13 mouse cellular contexts compared by ENCODE assay signal in genomic region chr8:90892579-90892919, GRCm38 (mm10).
DNase-seq lines count a peak whose midpoint lies in the region; ATAC-seq and TF ChIP-seq lines count a peak whose summit lies in the region.
"Had no signal": no experiment of that assay in that cellular context is flagged by ENCODE, and none has a peak within 500 bp of the region (broad histone marks: within the 10 kb centered on the region; RNA-seq: fewer than 3 reads in every experiment).

No protein-coding gene starts in this region.

- no peaks in the 10 kb centered on the region for H3K27me3 ChIP-seq in heart, embryonic 10.5 days (ENCODE audit: insufficient read depth, poor library complexity, severe bottlenecking)
- no peaks in the 10 kb centered on the region for H3K27me3 ChIP-seq in heart, adult 2 months (ENCODE audit: control insufficient read depth, insufficient read depth, low read length)
- no peaks in the 10 kb centered on the region for H3K27me3 ChIP-seq in intestine, embryonic 15.5 days (replicated peaks)
- no peaks in the 10 kb centered on the region for H3K27me3 ChIP-seq in liver, embryonic 16.5 days (ENCODE audit: control insufficient read depth, insufficient read depth, low read depth, low read length)
- H3K27me3 ChIP-seq: forebrain, embryonic 13.5 days; limb, embryonic 12.5 days; midbrain, embryonic 15.5 days had no signal

- H3K36me3 ChIP-seq in heart, embryonic 10.5 days = no peaks in the 10 kb centered on the region
- H3K36me3 ChIP-seq in heart, adult 2 months (ENCODE audit: control insufficient read depth, insufficient read depth, low read length) = no peaks in the 10 kb centered on the region
- 0 out of 2 replicates have a peak, but pooled peaks cover 3% of the 10 kb centered on the region for H3K36me3 ChIP-seq in intestine, embryonic 15.5 days
- no peaks in the 10 kb centered on the region for H3K36me3 ChIP-seq in liver, embryonic 16.5 days (ENCODE audit: control insufficient read depth, insufficient read depth)
- H3K36me3 ChIP-seq: midbrain, embryonic 15.5 days had no signal

- H3K4me3 ChIP-seq in heart, embryonic 10.5 days = no peak overlapping the region
- H3K4me3 ChIP-seq in heart, adult 2 months = no peak overlapping the region
- H3K4me3 ChIP-seq in intestine, embryonic 15.5 days (replicated peaks) = no peak overlapping the region
- no peak overlapping the region for H3K4me3 ChIP-seq in liver, embryonic 16.5 days (ENCODE audit: low read depth, low read length)
- H3K4me3 ChIP-seq: forebrain, embryonic 13.5 days; limb, embryonic 12.5 days; midbrain, embryonic 15.5 days had no signal

- 69% methylated on average over 5 of the region's 5 CpGs for WGBS in heart, embryonic 10.5 days
- WGBS in heart, adult 2 months = 79% methylated on average over 5 of the region's 5 CpGs
- WGBS in intestine, embryonic 15.5 days = 71% methylated on average over 5 of the region's 5 CpGs
- WGBS in liver, embryonic 16.5 days (ENCODE audit: insufficient replicate concordance) = 41% methylated on average over 5 of the region's 5 CpGs

- H3K9ac ChIP-seq in heart, adult 2 months (ENCODE audit: low read depth, low read length) = no peak overlapping the region
- H3K9ac ChIP-seq in intestine, embryonic 15.5 days = no peak overlapping the region
- H3K9ac ChIP-seq in liver, embryonic 16.5 days (ENCODE audit: low read depth, low read length) = no peak overlapping the region
- H3K9ac ChIP-seq: forebrain, embryonic 13.5 days; limb, embryonic 12.5 days; midbrain, embryonic 15.5 days had no signal

- intact Hi-C loops in heart, adult 2 months (cut with DNase I) = no loop called here

- peak; percentile 85 for ATAC-seq in intestine, embryonic 15.5 days
- peak; percentile 87 for ATAC-seq in liver, embryonic 16.5 days (ENCODE audit: low read depth)
- ATAC-seq: forebrain, embryonic 13.5 days; midbrain, embryonic 15.5 days had no signal

- H3K9me3 ChIP-seq in heart, embryonic 10.5 days = no peaks in the 10 kb centered on the region
- no peaks in the 10 kb centered on the region for H3K9me3 ChIP-seq in intestine, embryonic 15.5 days
- H3K9me3 ChIP-seq in liver, embryonic 16.5 days (replicated peaks; ENCODE audit: control insufficient read depth, low read length) = no peaks in the 10 kb centered on the region
- H3K9me3 ChIP-seq: forebrain, embryonic 13.5 days; limb, embryonic 12.5 days; midbrain, embryonic 15.5 days had no signal

- no peak for TF ChIP-seq POLR2A in heart, adult 2 months (IDR thresholded peaks at IDR 0.05; ENCODE audit: insufficient read depth, low read depth, low read length)

- H3K4me1 ChIP-seq in heart, embryonic 10.5 days = no peaks in the 10 kb centered on the region
- no peaks in the 10 kb centered on the region for H3K4me1 ChIP-seq in heart, adult 2 months (ENCODE audit: control insufficient read depth, insufficient read depth, low read length)
- peaks cover 5% of the 10 kb centered on the region; the same call in 1 of the 2 replicates for H3K4me1 ChIP-seq in intestine, embryonic 15.5 days (replicated peaks)
- H3K4me1 ChIP-seq in liver, embryonic 16.5 days (ENCODE audit: control insufficient read depth, low read depth, low read length) = no peaks in the 10 kb centered on the region

- no peak overlapping the region for H3K27ac ChIP-seq in heart, embryonic 10.5 days
- H3K27ac ChIP-seq in heart, adult 2 months = no peak overlapping the region
- H3K27ac ChIP-seq in intestine, embryonic 15.5 days = no peak overlapping the region
- H3K27ac ChIP-seq in liver, embryonic 16.5 days (ENCODE audit: low read length) = no peak overlapping the region
- H3K27ac ChIP-seq: forebrain, embryonic 13.5 days; limb, embryonic 12.5 days; midbrain, embryonic 15.5 days had no signal

- TF ChIP-seq EP300 in heart, adult 2 months (IDR thresholded peaks at IDR 0.05; ENCODE audit: insufficient read depth, low read depth, low read length) = no peak

- no peak overlapping the region for H3K4me2 ChIP-seq in intestine, embryonic 15.5 days (replicated peaks)
- no peak overlapping the region for H3K4me2 ChIP-seq in liver, embryonic 16.5 days (ENCODE audit: low read depth, low read length)
- H3K4me2 ChIP-seq: forebrain, embryonic 13.5 days; limb, embryonic 12.5 days; midbrain, embryonic 15.5 days had no signal

- no peaks in the 10 kb centered on the region for H3K79me2 ChIP-seq in heart, adult 2 months (replicated peaks; ENCODE audit: control insufficient read depth, insufficient read depth, low read length)

- DNase-seq in heart, embryonic 10.5 days (ENCODE audit: low spot score) = peak; percentile 63
- no peak for DNase-seq in heart, adult 2 months
- peak; percentile 43 for DNase-seq in R1 (ENCODE audit: low read depth, low spot score)
- DNase-seq in adrenal gland, postnatal 36 days = no peak
- no peak for DNase-seq in adrenal gland, adult 18-20 months (ENCODE audit: low spot score in 2 of 2)
- DNase-seq in ovary, postnatal 36 days (ENCODE audit: low spot score) = no peak
- DNase-seq: embryo, embryonic 11 days; heart, adult 18-20 months had no signal

- no peak for TF ChIP-seq CTCF in heart, adult 2 months (IDR thresholded peaks at IDR 0.05)

Comparison
In these comparisons a context has a peak if more than half of its experiments do, and no peak if none do; other contexts are left out.
1. DNase-seq: peak in heart, embryonic 10.5 days (single experiment) and R1 (single experiment); none in heart, adult 2 months (0 of 2), adrenal gland, postnatal 36 days (0 of 2), adrenal gland, adult 18-20 months (0 of 2) and ovary, postnatal 36 days (single experiment).